Comparison of ENCODE assay signal across 17 mouse cellular contexts in the genomic region with DNA sequence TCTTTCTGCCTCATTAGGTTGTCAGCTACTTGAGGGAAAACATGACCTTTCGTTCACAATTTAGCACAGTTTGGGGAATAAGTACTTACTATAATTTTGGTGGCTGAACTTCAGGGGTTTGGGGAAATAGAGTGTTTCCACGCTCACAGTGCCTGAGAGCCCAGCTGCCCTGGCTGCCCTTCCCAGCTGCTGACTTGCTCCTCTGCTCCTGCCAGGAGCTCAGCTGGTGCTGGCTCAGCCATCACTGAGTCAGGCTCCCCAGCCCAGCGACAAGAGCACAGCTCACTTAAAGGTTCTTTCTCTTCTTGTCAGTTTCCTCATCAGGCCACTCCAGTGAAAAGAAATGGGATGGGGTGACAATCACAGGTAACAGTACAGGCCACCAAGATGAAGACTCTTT. TPM values are rescaled to one million over a fixed set of nuclear protein-coding genes. Genes with fewer than 3 reads are reported as not detected.
DNase-seq lines count a peak whose midpoint lies in the region.
"Had no signal": no experiment of that assay in that cellular context is flagged by ENCODE, and none has a peak within 500 bp of the region (broad histone marks: within the 10 kb centered on the region; RNA-seq: fewer than 3 reads in every experiment).

No protein-coding gene starts in this region.

- DNase-seq in heart, postnatal 25 days (ENCODE audit: low spot score): peak; percentile 23
- no peak for DNase-seq in heart, postnatal 14 days
- DNase-seq in MN1 (ENCODE audit: low spot score): peak; percentile 60
- DNase-seq in NIH3T3 (ENCODE audit: low read depth): peak; percentile 19
- peak; percentile 75 for DNase-seq in gastrocnemius, postnatal 14 days
- no peak for DNase-seq in cerebellum, adult 9-10 months
- DNase-seq in adrenal gland, adult (ENCODE audit: inconsistent age in 2 of 2, low spot score in 1 of 2): no peak
- DNase-seq: cerebellum, adult 11-12 months; cerebellum, postnatal 14 days; heart, postnatal 36 days; kidney, adult 9 months; kidney, postnatal 14 days; lung, embryonic 14.5 days; lung, postnatal 36 days; midbrain, embryonic 14.5 days; right cerebral cortex, postnatal 14 days; thymus, postnatal 14 days had no signal

- intact Hi-C loops in heart, postnatal 25 days (cut with DNase I): no loop called here
- intact Hi-C loops in heart, postnatal 14 days (cut with DNase I): no loop called here
- intact Hi-C loops in gastrocnemius, postnatal 14 days (cut with DNase I; ENCODE audit: low total_unique reads): loop anchor here (2.0 kb wide), 1 partner anchor 166 kb away; no protein-coding TSS in a partner anchor

RNA-seq across cellular contexts. Expression of a gene that starts 3.9 kb away (rescaled TPM):
- total RNA-seq in heart, postnatal 25 days (2021): 10 to 100 TPM; 10.6 to 11.2 TPM
- total RNA-seq in heart, postnatal 14 days (2021): 10 to 100 TPM; 10.4 to 10.7 TPM
- 1 to 10 TPM; 9.4 to 9.9 TPM for total RNA-seq in gastrocnemius, postnatal 14 days (2021)

RNA-seq across cellular contexts. Expression of a gene that starts 18.6 kb away (rescaled TPM):
- total RNA-seq in heart, postnatal 25 days (2021): 10 to 100 TPM; 18.7 to 20.1 TPM
- total RNA-seq in heart, postnatal 14 days (2021): 10 to 100 TPM; 17.6 to 21.6 TPM
- 10 to 100 TPM; 18.2 to 26.4 TPM for total RNA-seq in gastrocnemius, postnatal 14 days (2021)

Comparison
In these comparisons a context has a peak if more than half of its experiments do, and no peak if none do; other contexts are left out.
1. DNase-seq: peak in heart, postnatal 25 days (single experiment), MN1 (single experiment), NIH3T3 (single experiment) and gastrocnemius, postnatal 14 days (single experiment); none in heart, postnatal 14 days (0 of 2), cerebellum, adult 9-10 months (single experiment) and adrenal gland, adult (0 of 2).